Mouse (Mus musculus): Measurements from ENCODE around the gene Guk1.

Guk1 gene

DNA sequence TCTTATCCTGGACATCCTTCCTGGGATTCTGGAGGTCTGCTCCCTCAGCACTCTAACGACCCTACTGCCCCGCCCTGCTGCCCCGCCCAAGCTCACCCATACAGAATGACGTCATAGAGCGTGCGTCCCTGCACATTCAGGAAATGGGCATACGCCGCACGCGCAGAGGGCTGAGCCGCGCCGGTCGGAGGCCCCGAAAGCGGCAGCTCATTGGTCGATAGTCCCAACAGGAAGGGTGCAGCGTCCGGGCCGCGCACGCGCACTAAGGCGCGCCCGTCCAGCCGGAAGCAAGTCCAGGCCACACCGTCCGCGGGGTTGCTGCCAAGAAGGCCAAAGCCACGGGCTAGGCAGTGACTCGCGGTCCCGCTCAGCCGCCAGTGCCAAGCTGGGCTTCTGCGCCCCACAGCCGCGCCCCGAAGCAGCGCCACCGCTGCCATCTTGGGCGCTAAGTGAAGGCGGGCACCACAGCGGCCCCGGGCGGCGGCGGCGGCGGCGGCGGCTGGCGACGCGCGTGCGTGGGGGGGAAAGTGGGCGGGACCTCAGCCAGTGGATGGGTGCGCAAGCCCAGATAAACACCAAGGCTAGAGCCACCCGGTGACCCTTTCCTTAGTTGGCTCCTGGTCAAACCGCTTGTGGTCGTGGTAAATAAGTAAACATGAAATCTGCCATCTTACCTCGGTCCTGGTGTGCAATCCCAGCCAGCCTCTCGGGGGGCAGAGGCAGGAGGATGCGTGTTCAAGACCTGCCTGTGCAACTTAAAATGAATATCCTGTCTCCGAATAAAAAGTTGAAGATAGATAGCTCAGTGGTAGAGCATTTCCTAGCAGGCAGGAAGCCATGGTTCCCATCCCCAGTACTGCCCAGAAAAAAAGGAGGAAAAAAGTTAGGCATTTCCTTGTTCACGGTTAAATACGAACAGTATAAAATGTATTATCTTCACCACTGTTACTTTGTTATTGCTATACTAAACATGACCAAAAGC, 28.5 kb downstream of the Guk1 start, which contains the start of gene Iba57:
Gene Iba57 (minus strand): TSS at position 485 of the 982 bp plus-strand sequence.
- DNase-seq = peak; percentile 99

- no peak for DNase-seq
These were observed 29.4 kb downstream of the Guk1 start for GRCm38 (mm10) chr11:59162443-59163254.

DNA sequence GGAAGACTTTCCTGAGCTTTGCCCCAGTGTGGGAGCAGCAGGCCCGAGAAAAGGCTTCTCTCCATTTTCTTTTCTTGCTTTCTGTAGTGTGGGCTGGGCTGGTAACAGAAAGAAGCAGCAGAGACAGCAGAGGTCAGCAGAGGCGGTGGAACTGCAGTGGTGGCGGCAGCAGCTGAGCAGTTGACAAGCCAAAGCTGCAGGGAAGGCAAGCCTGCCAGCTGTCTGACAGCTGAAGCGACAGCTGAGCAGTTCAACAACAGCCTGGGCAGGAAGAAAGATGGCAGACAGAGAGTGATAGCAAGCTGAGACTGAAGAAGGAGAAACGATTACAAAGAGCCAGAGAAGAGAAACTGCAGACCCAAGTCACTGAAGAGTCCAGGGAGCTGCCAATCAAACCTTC, 30.6 kb downstream of the Guk1 start:
- no peak for DNase-seq

- no peak for DNase-seq
These were observed 32.5 kb downstream of the Guk1 start for GRCm38 (mm10) chr11:59159558-59159957.

GRCm38 (mm10) chr11:59159099-59159498, 32.9 kb downstream of the Guk1 start:
- no peak for DNase-seq

- DNase-seq = no peak
These were observed 36.1 kb downstream of the Guk1 start for GRCm38 (mm10) chr11:59155900-59156299.

GRCm38 (mm10) chr11:59154220-59154619, 37.8 kb downstream of the Guk1 start:
- no peak for DNase-seq

DNA sequence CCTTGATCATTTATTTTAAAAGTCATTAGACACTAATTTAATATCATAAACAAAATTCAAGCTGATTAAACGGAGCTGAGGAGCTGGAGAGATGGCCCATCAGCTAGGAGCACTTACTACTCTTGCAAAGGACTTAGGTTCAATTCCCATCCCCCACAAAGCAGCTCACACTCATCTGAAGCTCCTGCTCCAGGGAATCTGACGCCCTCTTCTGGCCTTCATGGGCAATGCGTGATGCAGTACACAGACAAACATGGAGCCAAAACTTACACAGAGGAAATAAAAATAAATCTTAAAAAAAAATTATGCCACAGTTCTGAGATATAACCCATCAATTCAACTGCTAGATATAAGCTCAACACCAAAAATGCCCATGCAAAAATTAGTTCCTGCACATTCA, 40.3 kb downstream of the Guk1 start:
- no peak for DNase-seq

DNA sequence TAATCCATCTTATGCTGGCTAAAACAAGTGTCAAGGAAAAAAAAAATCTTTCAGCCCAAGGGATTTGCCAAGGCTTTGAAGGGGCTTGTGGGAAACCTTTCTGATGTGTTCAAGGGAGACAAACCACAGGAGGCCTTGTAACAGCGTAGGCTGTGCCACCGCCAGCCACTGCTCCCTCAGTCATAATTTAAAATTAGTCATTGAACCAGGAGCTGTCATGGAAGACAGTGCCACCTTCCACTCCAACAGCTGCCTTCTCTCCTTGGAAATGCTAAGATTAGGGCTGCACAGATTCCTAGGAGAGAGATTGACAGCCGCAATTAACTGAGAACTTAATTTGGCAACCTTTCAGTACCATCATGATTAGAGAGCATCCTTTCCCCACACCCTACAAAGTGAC, 42.7 kb downstream of the Guk1 start:
- no peak for DNase-seq

DNA sequence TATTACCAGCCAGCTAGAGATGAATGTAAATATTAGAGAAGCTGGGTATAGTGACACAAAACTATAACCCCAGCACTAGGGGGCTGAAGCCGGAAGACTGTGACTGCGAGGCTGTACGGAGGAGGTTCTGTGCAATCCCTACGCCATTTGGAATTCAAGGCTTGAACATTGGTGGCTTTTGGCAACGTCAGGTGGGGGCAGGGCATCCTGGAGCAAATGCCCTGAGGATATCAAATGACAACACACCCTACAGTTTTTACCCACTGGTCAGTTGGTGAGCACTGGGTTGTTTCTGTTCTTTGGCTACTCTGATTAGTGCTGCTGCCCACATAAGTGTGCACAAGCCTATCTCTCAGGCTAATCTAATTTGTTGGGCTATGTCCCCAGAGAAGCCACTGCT, 49.0 kb downstream of the Guk1 start:
- no peak for DNase-seq

GRCm38 (mm10) chr11:59141772-59142370, 50.1 kb downstream of the Guk1 start:
- peak in 1 of 2 experiments; percentile 7 for DNase-seq

- DNase-seq = no peak
These were observed 53.2 kb downstream of the Guk1 start for GRCm38 (mm10) chr11:59138537-59139486.

- no peak for DNase-seq
These were observed 54.9 kb downstream of the Guk1 start for GRCm38 (mm10) chr11:59136994-59137706.

- no peak for DNase-seq
These were observed 56.0 kb downstream of the Guk1 start, which contains the start of gene Obscn for GRCm38 (mm10) chr11:59135904-59136452. Gene Obscn (minus strand): TSS chr11:59136402.

- no peak for DNase-seq
These were observed 56.8 kb downstream of the Guk1 start for GRCm38 (mm10) chr11:59135051-59135820.

- peak; percentile 14 to 38 for DNase-seq
These were observed 57.5 kb downstream of the Guk1 start for GRCm38 (mm10) chr11:59134373-59134997.
